9 mouse cellular contexts compared by ENCODE assay signal in genomic region chr15:59905832-59906797, GRCm38 (mm10).
DNase-seq lines count a peak whose midpoint lies in the region.
"Had no signal": no experiment of that assay in that cellular context is flagged by ENCODE, and none has a peak within 500 bp of the region (broad histone marks: within the 10 kb centered on the region; RNA-seq: fewer than 3 reads in every experiment).

No protein-coding gene starts in this region.

- H3K27me3 ChIP-seq in splenic B cell, adult 2 months (ENCODE audit: control insufficient read depth, insufficient read depth, low read length, poor library complexity, severe bottlenecking) = no peaks in the 10 kb centered on the region

- DNase-seq in heart, adult 8-10 months (ENCODE audit: low spot score) = peak; percentile 19
- no peak for DNase-seq in heart, postnatal 4 days
- peak; percentile 40 for DNase-seq in thymus, postnatal 0 days (ENCODE audit: low spot score)
- no peak for DNase-seq in thymus, postnatal 4 days
- peak; percentile 62 for DNase-seq in embryo, embryonic 11 days
- DNase-seq in splenic B cell, adult 2 months (ENCODE audit: low read depth, low spot score) = peak; percentile 51
- DNase-seq in frontal cortex, postnatal 25 days (ENCODE audit: low spot score in 2 of 2) = no peak
- no peak for DNase-seq in gastrocnemius, postnatal 36 days
- DNase-seq: kidney, adult 8-10 months had no signal

- H3K36me3 ChIP-seq in splenic B cell, adult 2 months (ENCODE audit: control insufficient read depth, insufficient read depth, low read length, poor library complexity, severe bottlenecking) = no peaks in the 10 kb centered on the region

- intact Hi-C loops in gastrocnemius, postnatal 36 days (cut with DNase I) = no loop called here

Comparison
In these comparisons a context has a peak if more than half of its experiments do, and no peak if none do; other contexts are left out.
1. DNase-seq: peak in heart, adult 8-10 months (single experiment), thymus, postnatal 0 days (single experiment), embryo, embryonic 11 days (single experiment) and splenic B cell, adult 2 months (single experiment); none in heart, postnatal 4 days (single experiment), thymus, postnatal 4 days (single experiment), frontal cortex, postnatal 25 days (0 of 2) and gastrocnemius, postnatal 36 days (0 of 2).